Mouse (Mus musculus) mouse trophoblast stem cell (cell line): ENCODE measurements at regions not wholly inside any gene's neighbourhood (a gene's known extent, or its start where the extent isn't known, plus 50 kb on each side); places are given as distances from the start of the nearest gene placed in this dataset.

Experiments
- in situ Hi-C, 2 experiments: fragments of 300-500 bp; cut with MseI, MboI; formaldehyde crosslinking; loops; 2 replicates in 1 of 2; 3 replicates in 1 of 2; pipeline ENCODE4 v1.15.1; 2025

GRCm38 (mm10) chr13:119358696-119359095 lies 69.7 kb upstream of the Paip1 start:
- in situ Hi-C loops = loop anchor here in 1 of 2 experiments (25.0 kb wide), 1 partner anchor 946 kb away; no protein-coding TSS in a partner anchor

DNA sequence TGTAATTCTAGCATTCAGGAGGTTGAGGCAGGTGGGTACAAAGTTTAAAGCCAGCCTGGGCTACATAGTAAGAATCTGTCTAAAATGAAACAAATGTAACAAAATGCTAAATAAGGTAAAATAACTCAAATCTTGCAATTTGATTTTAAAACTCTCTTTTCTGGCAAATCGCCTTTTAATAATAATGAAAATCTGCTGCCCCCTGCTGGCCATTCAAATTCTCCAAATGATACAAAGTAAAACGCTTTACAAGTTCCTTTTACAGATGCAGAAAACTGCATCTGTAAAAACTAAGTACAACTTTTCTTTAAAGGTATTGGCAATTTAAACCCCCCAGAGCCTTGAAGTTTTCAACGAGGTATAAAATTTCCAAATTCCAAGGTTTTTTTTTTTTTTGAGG lies 65.0 kb upstream of the Paip1 start:
- in situ Hi-C loops = loop anchor here in 1 of 2 experiments (25.0 kb wide), 1 partner anchor 951 kb away; no protein-coding TSS in a partner anchor

GRCm38 (mm10) chr13:119364160-119364559 lies 64.2 kb upstream of the Paip1 start:
- in situ Hi-C loops = loop anchor here in 1 of 2 experiments (25.0 kb wide), 1 partner anchor 952 kb away; no protein-coding TSS in a partner anchor

GRCm38 (mm10) chr13:119367544-119367943 lies 60.9 kb upstream of the Paip1 start:
- in situ Hi-C loops = loop anchor here in 1 of 2 experiments (25.0 kb wide), 1 partner anchor 955 kb away; no protein-coding TSS in a partner anchor

GRCm38 (mm10) chr13:119378404-119379037 lies 49.9 kb upstream of the Paip1 start:
- in situ Hi-C loops = no loop called here
